Mouse (Mus musculus) thymus, adult 2 months (tissue): Measurements from ENCODE around the gene Gm10718.
"Not testable (repeated sequence)": the region's sequence is repeated elsewhere in the genome, so short reads cannot be mapped to it uniquely, and the experiment has no call there.

ENCODE experiments used
- CTCF ChIP-seq: fragments of 200-500 bp; IDR thresholded peaks from 2 replicates; pipeline ENCODE4 v1.5.1; 2012; ENCODE audit warnings: mild to moderate bottlenecking, control low read depth, low read length, moderate library complexity, borderline replicate concordance; ENCODE audit not compliant: control insufficient read depth, poor library complexity, insufficient read depth; ENCODE audit errors: extremely low read depth
- POLR2A ChIP-seq: fragments of 200-500 bp; IDR thresholded peaks from 2 replicates; pipeline ENCODE4 v1.6.1; 2012; ENCODE audit warnings: mild to moderate bottlenecking, low read length, control low read depth, moderate library complexity; ENCODE audit not compliant: control insufficient read depth, poor library complexity, insufficient read depth; ENCODE audit errors: extremely low read depth

DNA sequence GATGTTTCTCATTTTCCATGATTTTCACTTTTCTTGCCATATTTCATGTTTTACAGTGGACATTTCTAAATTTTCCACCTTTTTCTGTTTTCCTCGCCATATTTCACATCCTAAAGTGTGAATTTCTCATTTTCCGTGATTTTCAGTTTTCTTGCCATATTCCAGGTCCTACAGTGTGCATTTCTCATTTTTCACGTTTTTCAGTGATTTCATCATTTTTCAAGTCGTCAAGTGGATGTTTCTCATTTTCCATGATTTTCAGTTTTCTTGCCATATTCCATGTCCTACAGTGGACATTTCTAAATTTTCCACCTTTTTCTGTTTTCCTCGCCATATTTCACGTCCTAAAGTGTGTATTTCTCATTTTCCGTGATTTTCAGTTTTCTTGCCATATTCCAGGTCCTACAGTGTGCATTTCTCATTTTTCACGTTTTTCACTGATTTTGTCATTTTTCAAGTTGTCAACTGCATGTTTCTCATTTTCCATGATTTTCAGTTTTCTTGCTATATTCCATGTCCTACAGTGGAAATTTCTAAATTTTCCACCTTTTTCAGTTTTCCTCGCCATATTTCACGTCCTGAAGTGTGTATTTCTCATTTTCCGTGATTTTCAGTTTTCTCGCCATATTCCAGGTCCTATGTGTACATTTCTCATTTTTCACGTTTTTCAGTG, at the start of gene Gm10718:
- TF ChIP-seq POLR2A, CTCF: not testable (repeated sequence)
